Mouse (Mus musculus) embryonic facial prominence, embryonic 11.5 days (tissue): ENCODE measurements at regions not wholly inside any gene's neighbourhood (a gene's known extent, or its start where the extent isn't known, plus 50 kb on each side); places are given as distances from the start of the nearest gene placed in this dataset.

Experiments used
- ATAC-seq: fragments of 200-750 bp; cut with Nextera tagmentation; replicated peaks from 2 replicates; pipeline ENCODE4 v1.8.0; 2017; ENCODE audit warnings: low read depth; ENCODE audit not compliant: insufficient number of reproducible peaks, low FRiP score, low TSS enrichment
- DNase-seq: peaks from one replicate; pipeline ENCODE4 v3.0.0-alpha.2; 2015; ENCODE audit warnings: low spot score
- H3K27ac ChIP-seq: fragments of 300-500 bp; sonication (generic); replicated peaks from 2 replicates; pipeline ENCODE4 v1.5.1; 2014; ENCODE audit warnings: mild to moderate bottlenecking, low read depth, low read length, control low read depth
- H3K27me3 ChIP-seq: fragments of 300-500 bp; sonication (generic); 2 replicates; pipeline ENCODE4 v1.6.1; 2014; ENCODE audit warnings: mild to moderate bottlenecking, low read length, moderate library complexity, mixed read lengths; ENCODE audit not compliant: control insufficient read depth, insufficient read depth
- H3K36me3 ChIP-seq: fragments of 300-500 bp; sonication (generic); replicated peaks from 2 replicates; pipeline ENCODE4 v1.6.1; 2014; ENCODE audit warnings: low read depth, mild to moderate bottlenecking, low read length, moderate library complexity, mixed read lengths; ENCODE audit not compliant: control insufficient read depth, insufficient read depth
- H3K4me1 ChIP-seq: fragments of 300-500 bp; sonication (generic); 2 replicates; pipeline ENCODE4 v1.6.1; 2014; ENCODE audit warnings: low read length, mixed read lengths; ENCODE audit not compliant: control insufficient read depth, insufficient read depth
- H3K4me2 ChIP-seq: fragments of 300-500 bp; sonication (generic); 2 replicates; pipeline ENCODE4 v1.6.1; 2014; ENCODE audit warnings: low read depth, mild to moderate bottlenecking, control low read depth, low read length, moderate library complexity
- H3K4me3 ChIP-seq: fragments of 300-500 bp; sonication (generic); 2 replicates; pipeline ENCODE4 v1.5.1; 2014; ENCODE audit warnings: low read depth, low read length, control low read depth
- H3K9ac ChIP-seq: fragments of 300-500 bp; sonication (generic); replicated peaks from 2 replicates; pipeline ENCODE4 v1.6.1; 2014; ENCODE audit warnings: mild to moderate bottlenecking, control low read depth, low read length
- H3K9me3 ChIP-seq: fragments of 300-500 bp; sonication (generic); replicated peaks from 2 replicates; pipeline ENCODE4 v1.6.1; 2016; ENCODE audit warnings: mild to moderate bottlenecking, low read length, inconsistent platforms, mixed read lengths; ENCODE audit not compliant: control insufficient read depth
- WGBS: fragments of 180-500 bp; shearing (Covaris S2); extraction: QIAGEN DNeasy Blood & Tissue Kit; methylation state at CpG from one replicate; pipeline ENCODE4 v1.1.7; 2014; 5-methylcytosine and 5-hydroxymethylcytosine counted together

GRCm38 (mm10) chr4:127846321-127846720 is 124.4 kb downstream of the CK137956 start:
- no peaks in the 10 kb centered on the region for H3K36me3 ChIP-seq
- no peak for ATAC-seq
- no peak overlapping the region for H3K9ac ChIP-seq
- no peak overlapping the region for H3K27ac ChIP-seq
- 37% methylated on average over 3 of the region's 3 CpGs for WGBS
- no peaks in the 10 kb centered on the region for H3K9me3 ChIP-seq
- H3K4me2 ChIP-seq = no peak overlapping the region
- H3K27me3 ChIP-seq = no peaks in the 10 kb centered on the region
- DNase-seq = no peak
- no peak overlapping the region for H3K4me3 ChIP-seq
- no peaks in the 10 kb centered on the region for H3K4me1 ChIP-seq

GRCm38 (mm10) chr4:127843421-127843820 is 127.3 kb downstream of the CK137956 start:
- H3K9me3 ChIP-seq = no peaks in the 10 kb centered on the region
- ATAC-seq (no peak), DNase-seq (no peak)
- no peaks in the 10 kb centered on the region for H3K36me3 ChIP-seq
- no peak overlapping the region for H3K4me2 ChIP-seq
- H3K27ac ChIP-seq = no peak overlapping the region
- no peaks in the 10 kb centered on the region for H3K4me1 ChIP-seq
- no peaks in the 10 kb centered on the region for H3K27me3 ChIP-seq
- no peak overlapping the region for H3K4me3 ChIP-seq
- H3K9ac ChIP-seq = no peak overlapping the region
- WGBS = 82% methylated on average over 7 of the region's 7 CpGs

- Histone ChIP-seq H3K4me1 (no peaks in the 10 kb centered on the region), H3K27ac (no peak overlapping the region), H3K9ac (no peak overlapping the region), H3K4me3 (no peak overlapping the region), H3K4me2 (no peak overlapping the region), H3K36me3 (no peaks in the 10 kb centered on the region), H3K9me3 (no peaks in the 10 kb centered on the region), H3K27me3 (no peaks in the 10 kb centered on the region)
- 82% methylated on average over 6 of the region's 6 CpGs for WGBS
- ATAC-seq (no peak), DNase-seq (no peak)
Observed at GRCm38 (mm10) chr4:127833668-127834067, 137.1 kb downstream of the CK137956 start.

GRCm38 (mm10) chr4:127826988-127827387 is 143.8 kb downstream of the CK137956 start:
- DNase-seq (no peak), ATAC-seq (no peak)
- H3K27ac ChIP-seq = no peak overlapping the region
- H3K9ac ChIP-seq = no peak overlapping the region
- H3K4me2 ChIP-seq = no peak overlapping the region
- no peaks in the 10 kb centered on the region for H3K36me3 ChIP-seq
- H3K9me3 ChIP-seq = no peaks in the 10 kb centered on the region
- no peak overlapping the region for H3K4me3 ChIP-seq
- H3K4me1 ChIP-seq = no peaks in the 10 kb centered on the region
- 88% methylated on average over 8 of the region's 8 CpGs for WGBS
- H3K27me3 ChIP-seq = no peaks in the 10 kb centered on the region

- H3K36me3 ChIP-seq = no peaks in the 10 kb centered on the region
- H3K4me2 ChIP-seq = no peak overlapping the region
- H3K4me1 ChIP-seq = no peaks in the 10 kb centered on the region
- H3K27ac ChIP-seq = no peak overlapping the region
- H3K9ac ChIP-seq = no peak overlapping the region
- H3K27me3 ChIP-seq = no peaks in the 10 kb centered on the region
- DNase-seq = no peak
- 81% methylated on average over 8 of the region's 8 CpGs for WGBS
- no peaks in the 10 kb centered on the region for H3K9me3 ChIP-seq
- no peak overlapping the region for H3K4me3 ChIP-seq
- no peak for ATAC-seq
Observed at GRCm38 (mm10) chr4:127819501-127819900, 151.2 kb downstream of the CK137956 start.

GRCm38 (mm10) chr4:127819009-127819408 is 151.7 kb downstream of the CK137956 start:
- H3K4me3 ChIP-seq = no peak overlapping the region
- ATAC-seq = no peak

GRCm38 (mm10) chr4:127814631-127815030 is 156.1 kb downstream of the CK137956 start:
- H3K4me2 ChIP-seq = no peak overlapping the region
- no peak overlapping the region for H3K9ac ChIP-seq
- H3K4me3 ChIP-seq = no peak overlapping the region
- H3K9me3 ChIP-seq = no peaks in the 10 kb centered on the region
- DNase-seq (no peak), ATAC-seq (no peak)
- H3K4me1 ChIP-seq = no peaks in the 10 kb centered on the region
- no peak overlapping the region for H3K27ac ChIP-seq
- H3K27me3 ChIP-seq = no peaks in the 10 kb centered on the region
- 89% methylated on average over 6 of the region's 6 CpGs for WGBS
- H3K36me3 ChIP-seq = no peaks in the 10 kb centered on the region

More at GRCm38 (mm10) chr4:127819009-127819408, 151.7 kb downstream of the CK137956 start:
- no peak overlapping the region for H3K27ac ChIP-seq
- H3K36me3 ChIP-seq = no peaks in the 10 kb centered on the region
- no peak for DNase-seq
- H3K4me1 ChIP-seq = no peaks in the 10 kb centered on the region
- no peak overlapping the region for H3K4me2 ChIP-seq
- H3K9ac ChIP-seq = no peak overlapping the region
- 74% methylated on average over 5 of the region's 5 CpGs for WGBS
- no peaks in the 10 kb centered on the region for H3K9me3 ChIP-seq
- H3K27me3 ChIP-seq = no peaks in the 10 kb centered on the region

GRCm38 (mm10) chr4:127812047-127812545 is 158.7 kb downstream of the CK137956 start:
- no peaks in the 10 kb centered on the region for H3K9me3 ChIP-seq

More at GRCm38 (mm10) chr4:127812047-127812545, 158.7 kb downstream of the CK137956 start:
- Histone ChIP-seq H3K9ac (no peak overlapping the region), H3K27ac (no peak overlapping the region), H3K4me2 (no peak overlapping the region), H3K4me1 (no peaks in the 10 kb centered on the region), H3K36me3 (no peaks in the 10 kb centered on the region), H3K4me3 (no peak overlapping the region), H3K27me3 (no peaks in the 10 kb centered on the region)
- 84% methylated on average over 3 of the region's 3 CpGs for WGBS
- ATAC-seq = no peak
- no peak for DNase-seq
